10 mouse cellular contexts compared by ENCODE assay signal in the genomic region with DNA sequence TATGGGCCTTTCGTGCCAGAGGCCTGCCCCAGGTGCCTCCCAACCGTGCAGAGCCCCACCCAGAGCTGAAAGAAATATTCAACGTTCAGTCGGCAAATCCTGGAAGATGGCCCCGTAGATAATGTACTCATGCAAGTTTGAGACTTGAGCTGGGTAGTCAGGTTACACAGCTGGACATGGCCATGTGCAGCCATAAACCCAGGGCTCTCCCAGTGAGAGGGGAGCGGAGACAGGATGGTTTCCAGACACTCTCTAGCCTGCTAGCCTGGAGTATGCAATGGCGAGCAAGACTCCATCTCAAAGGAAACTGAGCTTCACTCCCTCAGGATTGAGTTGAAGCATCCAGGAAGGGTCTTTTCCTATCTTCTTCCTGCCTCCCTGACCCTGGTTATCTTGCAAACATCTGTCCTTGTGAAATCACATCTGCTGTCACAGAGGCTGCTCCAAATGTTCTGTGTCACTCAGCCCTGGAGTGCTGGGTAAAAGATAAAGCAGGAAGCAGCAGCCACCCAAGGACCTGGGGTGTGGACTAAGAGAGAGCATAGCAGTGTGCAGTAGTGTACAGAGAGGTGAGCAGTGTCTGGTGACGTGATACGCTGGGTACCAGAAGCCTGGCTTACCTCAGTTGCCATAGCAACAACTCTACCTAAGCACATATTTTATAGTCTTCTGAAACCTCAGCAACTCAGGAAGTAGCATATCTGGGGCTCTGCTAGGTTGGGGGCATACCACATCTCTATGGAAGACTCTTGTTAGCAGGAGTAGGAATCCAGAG. TPM values are rescaled to one million over a fixed set of nuclear protein-coding genes. Genes with fewer than 3 reads are reported as not detected.
DNase-seq lines count a peak whose midpoint lies in the region; ATAC-seq and TF ChIP-seq lines count a peak whose summit lies in the region.
"Had no signal": no experiment of that assay in that cellular context is flagged by ENCODE, and none has a peak within 500 bp of the region (broad histone marks: within the 10 kb centered on the region; RNA-seq: fewer than 3 reads in every experiment).

No protein-coding gene starts in this region.

- no peak for ATAC-seq in kidney, embryonic 16.5 days (ENCODE audit: low FRiP score, low TSS enrichment)
- peak; percentile 64 for ATAC-seq in midbrain, postnatal 0 days (ENCODE audit: low FRiP score)

- H3K4me1 ChIP-seq in kidney, embryonic 16.5 days (ENCODE audit: insufficient read depth, low read length) = peaks cover 45% of the 10 kb centered on the region
- peaks cover 13% of the 10 kb centered on the region; the same call in 1 of the 2 replicates for H3K4me1 ChIP-seq in midbrain, postnatal 0 days (ENCODE audit: insufficient read depth, low read length)

- no peak for DNase-seq in kidney, adult 8-10 months
- peak; percentile 90 for DNase-seq in MN1 (ENCODE audit: low spot score)
- peak; percentile 75 for DNase-seq in induced T-regulatory cell, adult 2 months (ENCODE audit: low read depth)
- DNase-seq in midbrain, postnatal 0 days (ENCODE audit: low spot score) = peak; percentile 71
- DNase-seq in Muller cell, postnatal 12 days (ENCODE audit: inconsistent ontology term) = no peak
- no peak for DNase-seq in cerebellum, postnatal 25 days
- DNase-seq: left cerebral cortex, postnatal 4 days; right cerebral cortex, postnatal 4 days; thymus, postnatal 25 days had no signal

- 22% methylated on average over 9 of the region's 9 CpGs for WGBS in kidney, embryonic 16.5 days
- 63% methylated on average over 9 of the region's 9 CpGs for WGBS in midbrain, postnatal 0 days

- no peak overlapping the region for H3K4me2 ChIP-seq in kidney, embryonic 16.5 days (replicated peaks; ENCODE audit: low read depth, low read length)
- no peak overlapping the region for H3K4me2 ChIP-seq in midbrain, postnatal 0 days (ENCODE audit: low read depth, low read length, poor library complexity, severe bottlenecking)

- 0 out of 2 replicates have a peak overlapping the region, but pooled peaks have one; percentile 16 for H3K27ac ChIP-seq in kidney, embryonic 16.5 days (ENCODE audit: low read length)
- peak overlapping the region; percentile 69 for H3K27ac ChIP-seq in midbrain, postnatal 0 days (ENCODE audit: low read depth, low read length)

- no peak for TF ChIP-seq CTCF in midbrain, postnatal 0 days (IDR thresholded peaks at IDR 0.05)

- H3K27me3 ChIP-seq in kidney, embryonic 16.5 days (ENCODE audit: insufficient read depth, low read length) = peaks cover 21% of the 10 kb centered on the region
- H3K27me3 ChIP-seq in midbrain, postnatal 0 days (ENCODE audit: insufficient read depth, low read length) = peaks cover 24% of the 10 kb centered on the region; the same call in 1 of the 2 replicates

- 0 out of 2 replicates have a peak, but pooled peaks cover 4% of the 10 kb centered on the region for H3K36me3 ChIP-seq in kidney, embryonic 16.5 days (ENCODE audit: insufficient read depth, low read length)
- peaks cover 7% of the 10 kb centered on the region for H3K36me3 ChIP-seq in midbrain, postnatal 0 days (ENCODE audit: insufficient read depth, low read length)

- H3K9ac ChIP-seq in kidney, embryonic 16.5 days (replicated peaks; ENCODE audit: low read length) = no peak overlapping the region
- H3K9ac ChIP-seq in midbrain, postnatal 0 days (replicated peaks; ENCODE audit: low read length, poor library complexity, severe bottlenecking) = 0 out of 2 replicates have a peak overlapping the region, but pooled peaks have one; percentile 39

- H3K9me3 ChIP-seq in kidney, embryonic 16.5 days (ENCODE audit: low read length) = no peaks in the 10 kb centered on the region
- no peaks in the 10 kb centered on the region for H3K9me3 ChIP-seq in midbrain, postnatal 0 days (ENCODE audit: low read length)

- H3K4me3 ChIP-seq in kidney, embryonic 16.5 days (ENCODE audit: low read length) = no peak overlapping the region
- H3K4me3 ChIP-seq in midbrain, postnatal 0 days (ENCODE audit: low read depth, low read length) = no peak overlapping the region

RNA-seq across cellular contexts. Expression of a gene that starts 2.5 kb away (rescaled TPM):
- 0.94 and 1.4 TPM in 2 replicates for polyA plus RNA-seq in kidney, embryonic 16.5 days (2015; fragmentation: Nextera tagmentation; extraction: Ambion mirVana)
- 1.2 TPM in 1 of 2 replicates, not detected in the other for total RNA-seq in midbrain, postnatal 0 days (2014; rRNA removed)
- 0.27 and 0.37 TPM in 2 replicates for polyA plus RNA-seq in midbrain, postnatal 0 days (2015; fragmentation: Nextera tagmentation; extraction: Ambion mirVana)

RNA-seq across cellular contexts. Expression of a gene that starts 6.9 kb away (rescaled TPM):
- 11.7 and 13.3 TPM in 2 replicates for polyA plus RNA-seq in kidney, embryonic 16.5 days (2015; fragmentation: Nextera tagmentation; extraction: Ambion mirVana)
- total RNA-seq in midbrain, postnatal 0 days (2014; rRNA removed) = 3.3 and 4.9 TPM in 2 replicates
- 3.2 TPM in 2 replicates for polyA plus RNA-seq in midbrain, postnatal 0 days (2015; fragmentation: Nextera tagmentation; extraction: Ambion mirVana)

RNA-seq across cellular contexts. Expression of a gene that starts 19.0 kb away (rescaled TPM):
- 18.4 and 20.9 TPM in 2 replicates for polyA plus RNA-seq in kidney, embryonic 16.5 days (2015; fragmentation: Nextera tagmentation; extraction: Ambion mirVana)
- 0.99 and 4.1 TPM in 2 replicates for total RNA-seq in midbrain, postnatal 0 days (2014; rRNA removed)
- polyA plus RNA-seq in midbrain, postnatal 0 days (2015; fragmentation: Nextera tagmentation; extraction: Ambion mirVana) = 4.4 and 6.5 TPM in 2 replicates

RNA-seq across cellular contexts. Expression of a gene that starts 19.1 kb away (rescaled TPM):
- 39.5 and 51.8 TPM in 2 replicates for polyA plus RNA-seq in kidney, embryonic 16.5 days (2015; fragmentation: Nextera tagmentation; extraction: Ambion mirVana)
- 13.1 and 14.5 TPM in 2 replicates for total RNA-seq in midbrain, postnatal 0 days (2014; rRNA removed)
- polyA plus RNA-seq in midbrain, postnatal 0 days (2015; fragmentation: Nextera tagmentation; extraction: Ambion mirVana) = 13.1 and 15.9 TPM in 2 replicates

RNA-seq across cellular contexts. Expression of a gene that starts 19.2 kb away (rescaled TPM):
- polyA plus RNA-seq in kidney, embryonic 16.5 days (2015; fragmentation: Nextera tagmentation; extraction: Ambion mirVana) = 0.09 and 0.13 TPM in 2 replicates
- total RNA-seq in midbrain, postnatal 0 days (2014; rRNA removed) = 0.28 TPM in 1 of 2 replicates, not detected in the other
- polyA plus RNA-seq in midbrain, postnatal 0 days (2015; fragmentation: Nextera tagmentation; extraction: Ambion mirVana) = 0.09 and 0.10 TPM in 2 replicates

Comparison
In these comparisons a context has a peak if more than half of its experiments do, and no peak if none do; other contexts are left out.
1. DNase-seq: peak in MN1 (single experiment), induced T-regulatory cell, adult 2 months (single experiment) and midbrain, postnatal 0 days (single experiment); none in kidney, adult 8-10 months (0 of 2), Muller cell, postnatal 12 days (single experiment) and cerebellum, postnatal 25 days (0 of 2).